Mouse (Mus musculus) heart, adult 2 months (tissue): Measurements from ENCODE around the gene Vwa3a.

Experiments
- CTCF ChIP-seq: fragments of 200-600 bp; IDR thresholded peaks from 2 replicates; pipeline ENCODE4 v1.8.1; 2022; ENCODE audit warnings: antibody characterized with exemption, mild to moderate bottlenecking, moderate library complexity
- POLR2A ChIP-seq: fragments of 200-500 bp; IDR thresholded peaks from 2 replicates; pipeline ENCODE4 v1.6.1; 2011; ENCODE audit warnings: mild to moderate bottlenecking, low read depth, low read length, control low read depth; ENCODE audit not compliant: insufficient read depth

DNA sequence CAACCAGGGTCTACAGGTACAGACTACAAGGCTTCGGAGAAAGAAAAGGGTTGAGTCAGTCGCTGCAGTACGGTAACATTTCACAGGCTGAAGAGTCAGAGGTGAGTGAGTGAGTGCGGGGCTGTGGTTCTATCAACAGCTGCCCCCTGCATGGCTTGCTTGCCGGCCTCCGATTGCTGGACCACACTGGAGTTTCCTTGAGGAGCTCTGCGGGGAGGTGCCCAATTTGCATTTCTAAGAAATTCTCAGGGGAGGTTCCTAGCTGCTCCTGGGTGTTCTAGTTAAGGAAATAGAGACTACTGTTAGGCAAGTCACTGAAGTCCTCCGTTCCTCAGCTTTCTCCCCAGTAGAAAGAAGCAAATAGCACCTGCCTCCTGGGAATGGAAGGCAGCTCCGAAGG is 105.6 kb downstream of the Vwa3a start:
- TF ChIP-seq CTCF (no peak), POLR2A (no peak)
